Mouse (Mus musculus): Measurements from ENCODE around the gene Tmprss12.
"Not testable (repeated sequence)": the region's sequence is repeated elsewhere in the genome, so short reads cannot be mapped to it uniquely, and the experiment has no call there.

DNA sequence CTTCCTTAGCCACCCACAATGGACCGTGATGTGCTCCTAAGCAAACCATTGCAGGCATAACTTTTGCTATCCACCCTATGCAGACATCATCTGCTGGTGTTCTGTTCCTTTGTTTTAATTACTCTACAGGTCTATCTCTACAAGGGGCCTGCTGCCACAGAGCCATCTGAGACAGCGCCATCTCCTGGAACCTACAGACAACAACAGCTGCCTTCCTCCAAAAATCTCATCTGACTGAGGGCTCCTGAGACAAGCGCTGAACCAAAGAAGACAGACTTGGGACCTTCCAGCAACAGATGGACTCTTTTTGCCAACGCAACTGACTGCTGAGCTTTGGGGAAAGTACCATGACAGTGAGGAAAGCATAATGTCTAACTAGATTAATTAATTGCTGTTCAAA lies 47.5 kb downstream of the Tmprss12 start:
- not testable (repeated sequence) for TF ChIP-seq CTCF (IDR thresholded peaks at IDR 0.05; ENCODE audit: borderline replicate concordance, insufficient read depth, low read depth, low read length); POLR2A (IDR thresholded peaks at IDR 0.05; ENCODE audit: borderline replicate concordance, insufficient read depth, low read length)
